ENCODE assay signal across 8 mouse cellular contexts in genomic region chr7:144838522-144839503, GRCm38 (mm10). TPM values are rescaled to one million over a fixed set of nuclear protein-coding genes. Genes with fewer than 3 reads are reported as not detected.
A peak's percentile ranks its signal among the peaks of the same experiment; 100 is the strongest.
DNase-seq lines count a peak whose midpoint lies in the region; ATAC-seq lines count a peak whose summit lies in the region.

No protein-coding gene starts in this region.

- H3K4me2 ChIP-seq in lung, embryonic 15.5 days: peak overlapping the region; percentile 66
- H3K4me2 ChIP-seq in hindbrain, embryonic 15.5 days: peak overlapping the region; percentile 80
- peak overlapping the region; percentile 65 for H3K4me2 ChIP-seq in midbrain, embryonic 15.5 days

- H3K4me3 ChIP-seq in lung, embryonic 15.5 days: peak overlapping the region; percentile 36
- H3K4me3 ChIP-seq in hindbrain, embryonic 15.5 days: peak overlapping the region; percentile 48
- H3K4me3 ChIP-seq in midbrain, embryonic 15.5 days: peak overlapping the region; percentile 42

- under 1% methylated on average over 94 of the region's 94 CpGs for WGBS in lung, embryonic 15.5 days
- under 1% methylated on average over 94 of the region's 94 CpGs for WGBS in hindbrain, embryonic 15.5 days
- WGBS in midbrain, embryonic 15.5 days: under 1% methylated on average over 94 of the region's 94 CpGs

- peaks cover 86% of the 10 kb centered on the region for H3K27me3 ChIP-seq in lung, embryonic 15.5 days
- peaks cover 67% of the 10 kb centered on the region for H3K27me3 ChIP-seq in hindbrain, embryonic 15.5 days
- peaks cover 63% of the 10 kb centered on the region for H3K27me3 ChIP-seq in midbrain, embryonic 15.5 days (replicated peaks)

- DNase-seq in adrenal gland, postnatal 14 days: peak; percentile 26
- DNase-seq in adrenal gland, postnatal 4 days (ENCODE audit: low spot score in 2 of 2): no peak
- no peak for DNase-seq in lung, postnatal 4 days
- no peak for DNase-seq in spleen, postnatal 36 days (ENCODE audit: low spot score in 2 of 2)
- DNase-seq in gastrocnemius, adult 8-10 months (ENCODE audit: low spot score in 2 of 2): no peak

- no peak overlapping the region for H3K27ac ChIP-seq in lung, embryonic 15.5 days
- H3K27ac ChIP-seq in hindbrain, embryonic 15.5 days (replicated peaks): peak overlapping the region; percentile 25; the same call in 1 of the 2 replicates
- H3K27ac ChIP-seq in midbrain, embryonic 15.5 days: no peak overlapping the region

- peaks cover 12% of the 10 kb centered on the region for H3K4me1 ChIP-seq in lung, embryonic 15.5 days
- H3K4me1 ChIP-seq in hindbrain, embryonic 15.5 days (replicated peaks): peaks cover 21% of the 10 kb centered on the region
- H3K4me1 ChIP-seq in midbrain, embryonic 15.5 days: peaks cover 19% of the 10 kb centered on the region

- no peaks in the 10 kb centered on the region for H3K36me3 ChIP-seq in lung, embryonic 15.5 days
- no peaks in the 10 kb centered on the region for H3K36me3 ChIP-seq in hindbrain, embryonic 15.5 days
- H3K36me3 ChIP-seq in midbrain, embryonic 15.5 days (replicated peaks): no peaks in the 10 kb centered on the region

- no peaks in the 10 kb centered on the region for H3K9me3 ChIP-seq in lung, embryonic 15.5 days
- H3K9me3 ChIP-seq in hindbrain, embryonic 15.5 days: no peaks in the 10 kb centered on the region
- H3K9me3 ChIP-seq in midbrain, embryonic 15.5 days: no peaks in the 10 kb centered on the region

- ATAC-seq in lung, embryonic 15.5 days (ENCODE audit: borderline replicate concordance, extremely low read depth, low FRiP score, low TSS enrichment): no peak
- ATAC-seq in hindbrain, embryonic 15.5 days (ENCODE audit: low FRiP score, low read depth): peak; percentile 58
- ATAC-seq in midbrain, embryonic 15.5 days (replicated peaks): peak; percentile 56; the same call in 1 of the 2 replicates

- H3K9ac ChIP-seq in lung, embryonic 15.5 days: no peak overlapping the region
- peak overlapping the region; percentile 43 for H3K9ac ChIP-seq in hindbrain, embryonic 15.5 days
- H3K9ac ChIP-seq in midbrain, embryonic 15.5 days: 0 out of 2 replicates have a peak overlapping the region, but pooled peaks have one; percentile 12

RNA-seq across cellular contexts. Expression of gene Fgf3, which starts 0.9 kb away (rescaled TPM):
- total RNA-seq in adrenal gland, postnatal 14 days (2021): 0.70 and 0.83 TPM in 2 replicates
- 1 to 10 TPM in 1 of 2 experiments, under 1 TPM in 1; 0.82 to 1.1 TPM for total RNA-seq in adrenal gland, postnatal 4 days (2021)
- polyA plus RNA-seq in lung, embryonic 15.5 days (2015; fragmentation: Nextera tagmentation; extraction: Ambion mirVana): not detected in 2 replicates
- 18.4 and 35.8 TPM in 2 replicates for polyA plus RNA-seq in hindbrain, embryonic 15.5 days (2015; fragmentation: Nextera tagmentation; extraction: Ambion mirVana)
- polyA plus RNA-seq in midbrain, embryonic 15.5 days (2015; fragmentation: Nextera tagmentation; extraction: Ambion mirVana): 2.9 and 4.8 TPM in 2 replicates
- total RNA-seq in gastrocnemius, adult 8-10 months (2022): not detected

RNA-seq across cellular contexts. Expression of gene Fgf4, which starts 8.4 kb away (rescaled TPM):
- total RNA-seq in adrenal gland, postnatal 14 days (2021): not detected in 2 replicates
- not detected for total RNA-seq in adrenal gland, postnatal 4 days (2021)
- not detected in 2 replicates for polyA plus RNA-seq in lung, embryonic 15.5 days (2015; fragmentation: Nextera tagmentation; extraction: Ambion mirVana)
- polyA plus RNA-seq in hindbrain, embryonic 15.5 days (2015; fragmentation: Nextera tagmentation; extraction: Ambion mirVana): not detected in 2 replicates
- not detected in 2 replicates for polyA plus RNA-seq in midbrain, embryonic 15.5 days (2015; fragmentation: Nextera tagmentation; extraction: Ambion mirVana)
- total RNA-seq in gastrocnemius, adult 8-10 months (2022): not detected

RNA-seq across cellular contexts. Expression of gene Fgf15, which starts 57.5 kb away (rescaled TPM):
- not detected in 2 replicates for total RNA-seq in adrenal gland, postnatal 14 days (2021)
- under 1 TPM in 1 of 2 experiments, not detected in 1; 0.53 TPM for total RNA-seq in adrenal gland, postnatal 4 days (2021)
- not detected in 2 replicates for polyA plus RNA-seq in lung, embryonic 15.5 days (2015; fragmentation: Nextera tagmentation; extraction: Ambion mirVana)
- 25.8 and 43.7 TPM in 2 replicates for polyA plus RNA-seq in hindbrain, embryonic 15.5 days (2015; fragmentation: Nextera tagmentation; extraction: Ambion mirVana)
- polyA plus RNA-seq in midbrain, embryonic 15.5 days (2015; fragmentation: Nextera tagmentation; extraction: Ambion mirVana): 26.7 and 26.8 TPM in 2 replicates
- total RNA-seq in gastrocnemius, adult 8-10 months (2022): not detected
